Mouse (Mus musculus): ENCODE data around the gene Olfr1419. TPM values are rescaled to one million over a fixed set of nuclear protein-coding genes. Genes with fewer than 3 reads are reported as not detected.

The Olfr1419 gene
- total RNA-seq, 2 experiments from 2014 or later, result not detected

Small RNAs within 50 kb of the gene (microRNA-seq; reads per million reads assigned to microRNA genes)
- 6.1 to 6.9 reads per million in 2 experiments for gene Mir6994

Other genes starting within 250 kb of the Olfr1419 start
- not detected for gene Ms4a3, start 234.3 kb downstream of the Olfr1419 start, total RNA-seq (2021)
- not detected for gene Oosp2, start 214.5 kb downstream of the Olfr1419 start, total RNA-seq (2021)
- gene Oosp1, start 184.0 kb downstream of the Olfr1419 start, total RNA-seq (2021), result not detected
- not detected for gene Oosp3, start 178.1 kb downstream of the Olfr1419 start, total RNA-seq (2021)
- not detected for gene Gif, start 127.6 kb downstream of the Olfr1419 start, total RNA-seq (2021)
- 10 to 100 TPM; 88.3 to 89.9 TPM for gene Mrpl16, start 104.7 kb downstream of the Olfr1419 start, total RNA-seq (2021)
- 1 to 10 TPM; 5.4 to 6.1 TPM for gene Stx3, start 55.7 kb downstream of the Olfr1419 start, total RNA-seq (2021)
- not detected for gene Olfr1417, start 35.9 kb downstream of the Olfr1419 start, total RNA-seq (2021)
- not detected for gene Olfr1418, start 14.0 kb downstream of the Olfr1419 start, total RNA-seq (2021)
- gene Olfr1420, start 11.5 kb upstream of the Olfr1419 start, total RNA-seq (2021), result not detected
- gene Patl1, start 37.3 kb upstream of the Olfr1419 start, total RNA-seq (2021), result 10 to 100 TPM; 37.0 to 41.5 TPM
- gene Osbp, start 90.8 kb upstream of the Olfr1419 start, total RNA-seq (2021), result 10 to 100 TPM; 69.5 to 71.2 TPM
- gene Olfr1423, start 166.2 kb upstream of the Olfr1419 start, total RNA-seq (2021), result not detected
- gene Olfr1424, start 187.6 kb upstream of the Olfr1419 start, total RNA-seq (2021), result not detected
- gene Olfr1425, start 202.6 kb upstream of the Olfr1419 start, total RNA-seq (2021), result not detected
- gene Olfr1426, start 216.9 kb upstream of the Olfr1419 start, total RNA-seq (2021), result not detected
- gene Olfr1427, start 228.2 kb upstream of the Olfr1419 start, total RNA-seq (2021), result not detected
- not detected for gene Olfr1428, start 240.8 kb upstream of the Olfr1419 start, total RNA-seq (2021)
- gene Olfr76, start 248.1 kb upstream of the Olfr1419 start, total RNA-seq (2021), result not detected

Measured in heart, postnatal 4 days (tissue).